Mouse (Mus musculus) myocyte (in vitro differentiated cells): ENCODE data around the gene Gngt1.

Source experiments
- CEBPB ChIP-seq: IDR thresholded peaks from 2 replicates; pipeline ENCODE4 v1.6.1; 2011; ENCODE audit warnings: mild to moderate bottlenecking, moderate library complexity; ENCODE audit not compliant: poor library complexity, insufficient read depth, severe bottlenecking
- E2F4 ChIP-seq: IDR thresholded peaks from one replicate; pipeline ENCODE4 v1.6.1; 2011; ENCODE audit warnings: mild to moderate bottlenecking, control low read depth, moderate library complexity; ENCODE audit not compliant: insufficient read depth
- MAX ChIP-seq: IDR thresholded peaks from one replicate; pipeline ENCODE4 v1.6.1; 2011; ENCODE audit warnings: low read depth, mild to moderate bottlenecking, control low read depth
- MYOD1 ChIP-seq, 3 experiments: IDR thresholded peaks; one replicate each; pipeline ENCODE4 v1.6.1; 2011; ENCODE audit warnings: control low read depth in 2 of 3, low read depth in 2 of 3, mild to moderate bottlenecking in 2 of 3, moderate library complexity in 1 of 3; ENCODE audit not compliant: insufficient read length in 2 of 3, control insufficient read depth in 1 of 3
- MYOG ChIP-seq, 3 experiments: IDR thresholded peaks; one replicate each; pipeline ENCODE4 v1.6.1; 2011; ENCODE audit warnings: control low read depth in 2 of 3, low read depth in 2 of 3, mild to moderate bottlenecking in 2 of 3; ENCODE audit not compliant: insufficient read length in 2 of 3, control insufficient read depth in 1 of 3, insufficient read depth in 1 of 3
- POLR2A ChIP-seq: IDR thresholded peaks from one replicate; pipeline ENCODE4 v1.6.1; 2011; ENCODE audit warnings: low read depth, mild to moderate bottlenecking, control low read depth, moderate library complexity; ENCODE audit not compliant: insufficient read length
- POLR2AphosphoS2 ChIP-seq: IDR thresholded peaks from one replicate; pipeline ENCODE4 v1.6.1; 2011; ENCODE audit warnings: low read depth, control low read depth; ENCODE audit not compliant: insufficient read length
- REST ChIP-seq: IDR thresholded peaks from one replicate; pipeline ENCODE4 v1.6.1; 2011; ENCODE audit warnings: mild to moderate bottlenecking, control low read depth, moderate library complexity; ENCODE audit not compliant: insufficient read depth, insufficient read length
- SRF ChIP-seq: IDR thresholded peaks from one replicate; pipeline ENCODE4 v1.6.1; 2011; ENCODE audit warnings: low read depth; ENCODE audit not compliant: control insufficient read depth, insufficient read length
- TCF12 ChIP-seq: IDR thresholded peaks from one replicate; pipeline ENCODE4 v1.6.1; 2011; ENCODE audit warnings: mild to moderate bottlenecking, control low read depth; ENCODE audit not compliant: poor library complexity, insufficient read depth, severe bottlenecking
- TCF3 ChIP-seq: IDR thresholded peaks from one replicate; pipeline ENCODE4 v1.6.1; 2011; ENCODE audit warnings: low read depth, control low read depth; ENCODE audit not compliant: insufficient read length
- USF1 ChIP-seq: IDR thresholded peaks from one replicate; pipeline ENCODE4 v1.6.1; 2011; ENCODE audit warnings: low read depth, mild to moderate bottlenecking, control low read depth, moderate library complexity

DNA sequence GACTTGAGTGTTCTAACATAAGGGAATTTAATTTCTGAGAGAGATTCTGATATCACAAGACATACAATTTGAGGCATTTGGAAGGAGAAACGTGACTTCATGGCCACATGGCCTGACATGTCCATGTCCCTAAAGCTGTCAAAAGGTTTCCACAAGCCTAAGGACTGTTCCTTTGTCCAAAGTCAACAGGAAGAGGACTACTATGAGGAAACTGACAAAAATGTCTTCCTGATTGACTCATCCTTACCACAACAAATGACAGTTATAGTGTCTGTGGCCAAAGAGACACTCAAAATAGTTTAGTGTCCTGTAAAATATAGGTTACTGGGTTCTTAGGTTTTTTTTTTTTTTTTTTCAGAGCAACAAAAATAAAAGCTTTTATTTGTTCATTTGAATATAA is 19.9 kb upstream of the Gngt1 start:
- no peak for TF ChIP-seq POLR2A
- TF ChIP-seq SRF: no peak
- no peak for TF ChIP-seq MAX
- no peak for TF ChIP-seq USF1
- no peak for TF ChIP-seq MYOD1 (IDR thresholded peaks at IDR 0.05; ENCODE audit: control insufficient read depth in 1 of 3, insufficient read length in 2 of 3, low read depth in 2 of 3)
- TF ChIP-seq CEBPB: no peak
- no peak for TF ChIP-seq TCF12
- no peak for TF ChIP-seq REST
- TF ChIP-seq POLR2AphosphoS2: no peak
- no peak for TF ChIP-seq MYOG (IDR thresholded peaks at IDR 0.05; ENCODE audit: control insufficient read depth in 1 of 3, insufficient read depth in 1 of 3, insufficient read length in 2 of 3, low read depth in 2 of 3)
- no peak for TF ChIP-seq E2F4
- TF ChIP-seq TCF3: no peak
